Mouse (Mus musculus) cerebellum, adult 9-11 months (tissue): ENCODE data around the gene Zdhhc6.

Source experiments
- DNase-seq: peaks from one replicate; pipeline ENCODE4 v3.0.0; 2022

The Zdhhc6 gene

GRCm38 (mm10) chr19:55254513-55255016, 61.3 kb downstream of the Zdhhc6 start:
- DNase-seq = peak; percentile 22

- DNase-seq = peak; percentile 67
Observed at GRCm38 (mm10) chr19:55253570-55254441, 62.0 kb downstream of the Zdhhc6 start.

GRCm38 (mm10) chr19:55253239-55253569, 62.6 kb downstream of the Zdhhc6 start:
- no peak for DNase-seq

- DNase-seq = no peak
Observed at GRCm38 (mm10) chr19:55251383-55252124, 64.3 kb downstream of the Zdhhc6 start, which contains the start of gene Acsl5. Gene Acsl5 (plus strand): TSS chr19:55251938.

GRCm38 (mm10) chr19:55250451-55250850, 65.4 kb downstream of the Zdhhc6 start:
- no peak for DNase-seq

- no peak for DNase-seq
Observed at GRCm38 (mm10) chr19:55247991-55248520, 67.8 kb downstream of the Zdhhc6 start.

- DNase-seq = no peak
Observed at GRCm38 (mm10) chr19:55247563-55247962, 68.3 kb downstream of the Zdhhc6 start.

GRCm38 (mm10) chr19:55244791-55245231, 71.0 kb downstream of the Zdhhc6 start:
- DNase-seq = no peak

- no peak for DNase-seq
Observed at GRCm38 (mm10) chr19:55241186-55241645, 74.6 kb downstream of the Zdhhc6 start, which contains the start of gene Gucy2g. Gene Gucy2g (minus strand): TSS chr19:55241236.

GRCm38 (mm10) chr19:55239766-55240426, 75.9 kb downstream of the Zdhhc6 start:
- no peak for DNase-seq

- no peak for DNase-seq
Observed at GRCm38 (mm10) chr19:55236564-55236963, 79.3 kb downstream of the Zdhhc6 start.

- no peak for DNase-seq
Observed at GRCm38 (mm10) chr19:55236026-55236425, 79.8 kb downstream of the Zdhhc6 start.

GRCm38 (mm10) chr19:55232136-55232535, 83.7 kb downstream of the Zdhhc6 start:
- DNase-seq = no peak

- DNase-seq = no peak
Observed at GRCm38 (mm10) chr19:55231081-55231480, 84.8 kb downstream of the Zdhhc6 start.

- DNase-seq = no peak
Observed at GRCm38 (mm10) chr19:55227135-55227534, 88.7 kb downstream of the Zdhhc6 start.

GRCm38 (mm10) chr19:55226621-55227020, 89.2 kb downstream of the Zdhhc6 start:
- DNase-seq = no peak

GRCm38 (mm10) chr19:55222268-55222667, 93.6 kb downstream of the Zdhhc6 start:
- no peak for DNase-seq
